Mouse (Mus musculus): ENCODE results near the gene Zan. TPM values are rescaled to one million over a fixed set of nuclear protein-coding genes. Genes with fewer than 3 reads are reported as not detected.

The Zan gene
- polyA plus RNA-seq (2015; fragmentation: Nextera tagmentation; extraction: Ambion mirVana) = 0.07 and 0.11 TPM in 2 replicates

GRCm38 (mm10) chr5:137476964-137477363 lies at the start of gene Zan:
TSS of gene Zan (minus strand) at chr5:137477064.

GRCm38 (mm10) chr5:137518436-137518835 lies 41.6 kb upstream of the Zan start, which contains the start of gene Gigyf1:
TSS of gene Gigyf1 (plus strand) at chr5:137518548.

GRCm38 (mm10) chr5:137501709-137502666 lies 25.1 kb upstream of the Zan start, which contains the start of gene Pop7:
TSS of gene Pop7 (minus strand) at chr5:137502518.

GRCm38 (mm10) chr5:137349384-137350204 lies 127.3 kb downstream of the Zan start, which contains the start of gene Ephb4:
TSS of gene Ephb4 (plus strand) at chr5:137350109.

GRCm38 (mm10) chr5:137333512-137334174 lies 143.2 kb downstream of the Zan start, which contains the start of gene Slc12a9:
TSS of gene Slc12a9 (minus strand) at chr5:137333597.

Other genes with a start within 250 kb of the Zan start
- gene Ache, start 189.5 kb downstream of the Zan start, polyA plus RNA-seq (2015; fragmentation: Nextera tagmentation; extraction: Ambion mirVana) = 14.4 and 46.3 TPM in 2 replicates
- gene Ufsp1, start 182.4 kb downstream of the Zan start, polyA plus RNA-seq (2015; fragmentation: Nextera tagmentation; extraction: Ambion mirVana) = 12.2 and 13.2 TPM in 2 replicates
- gene Srrt, start 169.4 kb downstream of the Zan start, polyA plus RNA-seq (2015; fragmentation: Nextera tagmentation; extraction: Ambion mirVana) = 34.8 and 46.7 TPM in 2 replicates
- gene Trip6, start 162.7 kb downstream of the Zan start, polyA plus RNA-seq (2015; fragmentation: Nextera tagmentation; extraction: Ambion mirVana) = 45.2 and 45.4 TPM in 2 replicates
- 7.2 and 11.1 TPM in 2 replicates for gene Slc12a9, start 143.5 kb downstream of the Zan start, polyA plus RNA-seq (2015; fragmentation: Nextera tagmentation; extraction: Ambion mirVana)
- gene Ephb4, start 127.0 kb downstream of the Zan start, polyA plus RNA-seq (2015; fragmentation: Nextera tagmentation; extraction: Ambion mirVana) = 21.9 and 24.9 TPM in 2 replicates
- gene Pop7, start 25.5 kb upstream of the Zan start, polyA plus RNA-seq (2015; fragmentation: Nextera tagmentation; extraction: Ambion mirVana) = 37.0 and 47.6 TPM in 2 replicates
- 7.4 and 11.0 TPM in 2 replicates for gene Gigyf1, start 41.5 kb upstream of the Zan start, polyA plus RNA-seq (2015; fragmentation: Nextera tagmentation; extraction: Ambion mirVana)
- gene Epo, start 56.2 kb upstream of the Zan start, polyA plus RNA-seq (2015; fragmentation: Nextera tagmentation; extraction: Ambion mirVana) = not detected in 2 replicates
- 376 and 471 TPM in 2 replicates for gene Gnb2, start 56.4 kb upstream of the Zan start, polyA plus RNA-seq (2015; fragmentation: Nextera tagmentation; extraction: Ambion mirVana)
- 12.9 and 24.4 TPM in 2 replicates for gene Actl6b, start 76.5 kb upstream of the Zan start, polyA plus RNA-seq (2015; fragmentation: Nextera tagmentation; extraction: Ambion mirVana)
- gene Tfr2, start 92.8 kb upstream of the Zan start, polyA plus RNA-seq (2015; fragmentation: Nextera tagmentation; extraction: Ambion mirVana) = 5.8 and 6.5 TPM in 2 replicates
- gene Mospd3, start 124.0 kb upstream of the Zan start, polyA plus RNA-seq (2015; fragmentation: Nextera tagmentation; extraction: Ambion mirVana) = 47.4 and 59.0 TPM in 2 replicates
- gene Pcolce, start 136.7 kb upstream of the Zan start, polyA plus RNA-seq (2015; fragmentation: Nextera tagmentation; extraction: Ambion mirVana) = 331 and 534 TPM in 2 replicates
- 0.40 and 0.71 TPM in 2 replicates for gene Fbxo24, start 151.9 kb upstream of the Zan start, polyA plus RNA-seq (2015; fragmentation: Nextera tagmentation; extraction: Ambion mirVana)
- 27.2 and 31.5 TPM in 2 replicates for gene Lrch4, start 152.1 kb upstream of the Zan start, polyA plus RNA-seq (2015; fragmentation: Nextera tagmentation; extraction: Ambion mirVana)
- 3.2 and 3.4 TPM in 2 replicates for gene Gm20605, start 152.1 kb upstream of the Zan start, polyA plus RNA-seq (2015; fragmentation: Nextera tagmentation; extraction: Ambion mirVana)
- gene Sap25, start 164.3 kb upstream of the Zan start, polyA plus RNA-seq (2015; fragmentation: Nextera tagmentation; extraction: Ambion mirVana) = 2.9 and 5.4 TPM in 2 replicates
- 0.38 and 0.50 TPM in 2 replicates for gene Irs3, start 168.7 kb upstream of the Zan start, polyA plus RNA-seq (2015; fragmentation: Nextera tagmentation; extraction: Ambion mirVana)
- gene Agfg2, start 207.7 kb upstream of the Zan start, polyA plus RNA-seq (2015; fragmentation: Nextera tagmentation; extraction: Ambion mirVana) = 14.8 and 23.8 TPM in 2 replicates

All from adrenal gland, postnatal 0 days (tissue).